Mouse (Mus musculus): Measurements from ENCODE around the gene Rimkla.

GRCm38 (mm10) chr4:119462457-119462856, 30.0 kb downstream of the Rimkla start:
- no peak for TF ChIP-seq EP300 (IDR thresholded peaks at IDR 0.05; ENCODE audit: low read depth)
- no peak for TF ChIP-seq CTCF (IDR thresholded peaks at IDR 0.05; ENCODE audit: low read depth)
